Mouse (Mus musculus) limb, embryonic 12.5 days (tissue): ENCODE data around the gene Nup210l. TPM values are rescaled to one million over a fixed set of nuclear protein-coding genes. Genes with fewer than 3 reads are reported as not detected.

ENCODE experiments used
- microRNA counts: library from miRNA; unstranded; fragments of <30 nt; microRNA quantifications from one replicate; lab custom pipeline; 2017
- microRNA-seq: library from miRNA; unstranded; fragments of <30 nt; microRNA quantifications from one replicate; pipeline ENCODE4, GENCODE M21; 2017
- polyA plus RNA-seq: library from polyadenylated mRNA; unstranded; fragments of >200 nt; fragmentation: Nextera tagmentation; extraction: Ambion mirVana; gene quantifications from 2 replicates; pipeline ENCODE4 v1.2.1, GENCODE M21; 2016

Gene Nup210l
- polyA plus RNA-seq, 1 experiment from 2014 or later, result 0.44 TPM

MicroRNA genes within 50 kb of the gene (microRNA counts, 519-probe panel; counts per million panel counts)
- microRNA mmu-miR-190b (lab: Ali Mortazavi, UCI), result not detected

Small RNAs within 50 kb of the gene (microRNA-seq; reads per million reads assigned to microRNA genes)
- 13.9 reads per million, percentile 28 among the genes with 10 or more reads in this experiment for gene Mir190b

Other genes with a start within 250 kb of the Nup210l start
- 0.83 and 0.84 TPM in 2 replicates for gene Il6ra, start 190.9 kb upstream of the Nup210l start, polyA plus RNA-seq
- 20.7 and 24.4 TPM in 2 replicates for gene Atp8b2, start 140.6 kb upstream of the Nup210l start, polyA plus RNA-seq
- 201 and 202 TPM in 2 replicates for gene Hax1, start 105.4 kb upstream of the Nup210l start, polyA plus RNA-seq
- 143 and 166 TPM in 2 replicates for gene 4933434E20Rik, start 52.5 kb upstream of the Nup210l start, polyA plus RNA-seq
- gene Ubap2l, start 51.5 kb upstream of the Nup210l start, polyA plus RNA-seq, result 191 and 212 TPM in 2 replicates
- gene Tpm3, start 31.5 kb upstream of the Nup210l start, polyA plus RNA-seq, result 516 and 518 TPM in 2 replicates
- 1,443 and 1,486 TPM in 2 replicates for gene Rps27, start 109.5 kb downstream of the Nup210l start, polyA plus RNA-seq
- gene Rab13, start 109.6 kb downstream of the Nup210l start, polyA plus RNA-seq, result 28.2 and 29.8 TPM in 2 replicates
- 86.2 and 88.6 TPM in 2 replicates for gene Jtb, start 127.5 kb downstream of the Nup210l start, polyA plus RNA-seq
- gene Creb3l4, start 139.4 kb downstream of the Nup210l start, polyA plus RNA-seq, result 11.7 and 12.9 TPM in 2 replicates
- gene Slc39a1, start 144.0 kb downstream of the Nup210l start, polyA plus RNA-seq, result 56.8 and 62.0 TPM in 2 replicates
- gene Crtc2, start 150.0 kb downstream of the Nup210l start, polyA plus RNA-seq, result 18.6 and 30.3 TPM in 2 replicates
- 5.7 and 5.9 TPM in 2 replicates for gene Dennd4b, start 161.1 kb downstream of the Nup210l start, polyA plus RNA-seq
- 17.7 and 19.5 TPM in 2 replicates for gene Gatad2b, start 189.0 kb downstream of the Nup210l start, polyA plus RNA-seq